Mouse (Mus musculus) 3134 (cell line): ENCODE measurements around the gene Mgme1.

ENCODE experiments used
- DNase-seq: peaks from one replicate; pipeline ENCODE4 v3.0.0-alpha.2; 2011; ENCODE audit warnings: low spot score; ENCODE audit not compliant: insufficient read length; ENCODE audit errors: extremely low read depth

Gene Mgme1

DNA sequence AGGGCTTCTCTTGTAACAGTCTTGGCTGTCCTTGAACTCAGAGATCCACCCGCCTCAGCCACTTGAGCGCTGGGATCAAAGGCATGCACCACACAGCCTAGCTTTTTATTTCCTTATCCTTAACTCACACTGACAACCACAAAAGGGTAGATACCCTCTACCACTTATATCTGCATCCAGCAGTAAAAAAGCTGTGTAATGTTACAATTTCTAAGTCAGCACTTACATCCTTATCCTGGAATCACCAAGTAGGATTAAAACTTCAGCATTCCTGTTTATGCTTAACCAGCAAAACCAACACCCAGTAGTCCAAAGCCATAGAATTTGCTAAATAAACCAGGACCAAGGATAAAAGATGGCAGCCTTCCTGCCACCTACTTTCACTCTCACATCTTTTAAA lies 7.6 kb upstream of the Mgme1 start:
- DNase-seq, result no peak

DNA sequence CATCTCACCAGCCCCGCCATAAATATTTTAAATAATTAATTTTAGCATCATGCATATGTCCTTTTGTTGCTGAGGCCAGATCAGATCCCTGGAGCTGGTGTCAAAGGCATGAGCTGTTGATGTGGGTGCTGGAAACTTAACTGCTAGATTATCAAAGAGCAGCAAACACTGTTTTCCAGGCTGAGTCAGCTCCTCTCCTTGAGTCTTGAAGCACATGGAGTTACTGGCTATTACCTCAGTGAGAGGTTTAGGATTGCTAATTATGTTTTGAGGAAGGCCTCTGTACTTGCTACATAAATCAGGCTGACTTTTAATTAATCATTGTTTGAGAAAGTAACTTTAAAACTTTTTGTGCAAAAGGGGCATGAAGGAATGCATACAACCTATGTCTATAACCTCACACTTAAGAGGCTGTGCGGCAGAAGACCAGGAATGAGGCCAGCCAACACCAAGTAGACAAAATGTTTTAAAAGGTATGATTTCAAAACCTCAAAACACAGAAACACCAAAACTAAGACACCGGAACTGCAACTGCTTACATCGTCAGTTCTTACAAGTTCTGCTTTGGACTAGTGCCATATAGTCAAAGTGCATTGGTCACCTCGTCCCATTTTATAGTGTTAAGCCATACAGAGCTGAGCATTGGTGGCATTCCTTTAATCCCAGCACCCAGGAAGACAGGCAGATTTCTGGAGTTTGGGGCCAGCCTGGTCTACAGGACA lies 5.9 kb upstream of the Mgme1 start:
- DNase-seq, result no peak

DNA sequence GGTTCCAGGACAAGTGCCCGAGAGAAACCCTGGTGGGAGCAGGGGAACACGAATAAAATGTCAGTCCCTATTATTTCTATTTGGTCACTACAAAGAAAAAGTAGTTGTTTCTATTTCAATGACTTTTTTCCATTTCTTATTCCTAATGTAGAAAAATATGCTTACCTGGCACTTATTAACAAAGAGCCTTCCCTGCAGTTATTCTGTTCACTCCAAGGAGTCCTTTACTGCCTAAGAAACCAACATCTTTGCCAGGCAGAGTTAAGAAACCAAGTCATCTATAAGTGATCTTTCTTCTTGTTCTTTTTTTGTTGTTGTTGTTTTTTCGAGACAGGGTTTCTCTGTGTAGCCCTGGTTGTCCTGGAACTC lies 5.4 kb upstream of the Mgme1 start:
- no peak for DNase-seq

DNA sequence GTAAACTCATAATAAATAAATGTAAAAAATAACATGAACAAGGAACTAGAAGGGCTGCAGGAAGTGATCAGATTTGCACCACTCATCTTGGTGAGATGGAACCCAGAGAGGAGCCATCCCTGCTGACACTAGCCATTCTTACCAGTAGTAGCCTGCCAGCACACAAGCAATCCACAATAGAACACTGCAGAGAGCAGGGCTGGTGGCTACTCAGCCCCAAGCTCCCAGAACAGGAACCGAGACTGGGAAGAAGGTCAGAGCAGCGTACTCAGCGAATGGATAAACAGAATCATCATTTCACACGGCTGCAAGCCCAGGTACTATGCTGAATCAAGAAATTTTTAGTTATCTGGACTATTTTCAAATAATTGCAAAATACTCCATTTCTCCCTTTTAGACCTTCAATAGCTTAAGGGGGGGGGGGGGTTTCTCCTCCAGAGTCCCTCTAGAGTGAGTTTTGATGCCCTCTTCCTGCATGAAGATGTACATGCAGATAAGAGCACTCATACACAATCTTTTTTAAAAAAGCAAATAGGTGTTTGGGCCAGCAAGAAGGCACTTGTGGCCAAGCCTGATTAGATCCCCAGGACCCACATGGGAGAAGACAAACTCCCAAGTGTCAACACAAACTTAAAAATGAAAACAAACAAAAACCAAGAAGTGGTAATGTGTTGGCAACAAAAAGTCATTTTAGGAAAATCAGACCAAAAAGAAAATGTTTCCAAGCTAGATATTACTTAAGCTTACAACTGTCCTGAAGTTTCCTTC lies 4.4 kb upstream of the Mgme1 start:
- no peak for DNase-seq

DNA sequence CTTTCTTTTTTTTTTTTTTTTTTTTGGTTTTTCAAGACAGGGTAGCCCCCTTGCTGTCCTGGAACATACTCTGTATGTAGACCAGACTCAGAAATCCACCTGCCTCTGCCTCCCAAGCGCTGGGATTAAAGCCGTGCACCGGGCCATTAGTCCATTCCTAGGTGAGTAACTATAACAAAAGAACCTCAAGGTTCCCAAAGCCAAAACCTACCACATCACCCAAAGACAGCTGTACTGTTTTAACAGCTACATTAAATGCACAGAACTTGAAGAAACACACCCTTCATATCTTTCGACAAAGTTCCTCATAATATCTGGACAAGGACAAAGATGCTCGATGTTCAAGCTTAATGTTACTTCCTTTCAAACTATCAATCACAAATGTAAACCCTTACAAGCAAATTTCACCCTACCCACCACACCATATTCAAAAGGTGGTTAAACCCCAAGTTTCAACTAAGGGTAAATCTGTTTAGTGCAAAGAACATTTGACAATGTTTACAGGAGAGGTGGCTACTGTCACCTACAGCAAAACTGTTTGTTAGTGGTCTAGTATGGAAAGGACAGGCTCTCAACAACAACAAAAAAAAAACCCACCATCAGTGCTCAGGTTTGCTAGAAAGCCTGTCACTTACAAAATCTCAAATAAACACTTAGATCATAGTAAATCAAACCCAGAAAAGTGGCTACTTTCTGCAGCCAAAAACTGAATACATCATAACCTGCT lies 3.3 kb upstream of the Mgme1 start:
- no peak for DNase-seq

DNA sequence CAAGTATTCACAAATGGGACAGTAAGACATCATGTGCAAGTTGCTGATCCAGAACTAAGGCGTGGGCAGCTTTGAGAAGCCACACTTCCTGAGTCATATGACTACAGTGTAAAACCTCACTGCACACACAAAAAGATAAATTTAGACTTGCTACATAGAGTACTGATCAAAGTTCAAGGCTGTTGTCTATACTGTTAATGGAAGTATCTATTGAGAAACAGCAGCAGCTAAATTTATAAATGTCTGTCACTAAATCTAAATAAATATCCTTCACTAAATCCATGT lies 2.8 kb upstream of the Mgme1 start:
- no peak for DNase-seq

DNA sequence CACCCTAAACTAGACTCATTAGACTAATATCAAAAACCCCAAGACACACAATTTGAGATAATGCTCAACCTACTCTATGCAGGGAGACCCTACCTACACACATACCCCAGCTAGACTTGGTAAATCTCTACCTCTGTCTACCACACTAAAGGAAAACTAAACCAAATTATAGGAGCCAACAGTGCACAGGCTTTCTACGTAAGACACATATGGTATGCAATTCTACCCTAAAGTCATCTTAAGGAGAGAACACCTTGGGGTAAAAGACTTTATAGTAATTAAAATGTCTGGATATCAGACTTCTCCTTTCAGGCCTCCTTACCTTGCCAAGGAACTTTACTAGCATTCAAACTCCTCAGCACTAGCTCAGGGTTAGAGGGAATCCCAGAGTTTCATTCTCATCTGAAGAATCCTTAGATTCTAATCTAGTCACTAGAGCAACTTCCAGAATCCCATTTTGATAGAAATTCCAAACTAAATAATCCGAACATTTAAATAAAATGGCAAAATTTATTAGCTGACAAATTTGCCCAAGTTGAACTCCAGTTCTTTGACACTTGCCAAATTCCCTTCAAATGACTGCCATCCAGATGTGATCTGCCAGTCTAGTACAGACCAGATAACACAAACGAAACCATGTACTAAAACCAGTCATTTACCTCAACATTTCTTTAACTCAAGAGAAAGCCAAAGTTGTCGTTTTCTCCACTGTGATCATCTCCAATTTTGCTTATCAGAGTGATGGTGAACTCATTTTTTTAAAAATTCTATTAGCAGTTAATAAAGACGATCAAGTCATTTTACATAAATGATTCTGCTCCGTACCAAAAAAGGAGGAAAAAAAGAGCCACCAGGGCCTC lies 1.8 kb upstream of the Mgme1 start:
- no peak for DNase-seq

DNA sequence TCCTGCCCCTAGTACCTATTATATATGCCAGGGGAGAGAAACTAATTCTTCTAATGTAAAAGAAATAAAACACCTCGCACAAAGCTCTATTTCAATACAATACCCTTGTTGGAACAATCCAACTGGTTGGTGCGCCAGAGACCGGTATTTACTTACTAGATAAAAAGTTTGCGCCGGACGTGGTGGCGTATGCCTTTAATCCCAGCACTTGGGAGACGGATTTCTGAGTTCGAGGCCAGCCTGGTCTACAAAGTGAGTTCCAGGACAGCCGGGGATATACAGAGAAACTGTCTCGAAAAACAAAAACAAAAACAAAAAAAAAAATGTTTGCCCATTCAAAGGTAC lies 1.2 kb upstream of the Mgme1 start:
- no peak for DNase-seq

DNA sequence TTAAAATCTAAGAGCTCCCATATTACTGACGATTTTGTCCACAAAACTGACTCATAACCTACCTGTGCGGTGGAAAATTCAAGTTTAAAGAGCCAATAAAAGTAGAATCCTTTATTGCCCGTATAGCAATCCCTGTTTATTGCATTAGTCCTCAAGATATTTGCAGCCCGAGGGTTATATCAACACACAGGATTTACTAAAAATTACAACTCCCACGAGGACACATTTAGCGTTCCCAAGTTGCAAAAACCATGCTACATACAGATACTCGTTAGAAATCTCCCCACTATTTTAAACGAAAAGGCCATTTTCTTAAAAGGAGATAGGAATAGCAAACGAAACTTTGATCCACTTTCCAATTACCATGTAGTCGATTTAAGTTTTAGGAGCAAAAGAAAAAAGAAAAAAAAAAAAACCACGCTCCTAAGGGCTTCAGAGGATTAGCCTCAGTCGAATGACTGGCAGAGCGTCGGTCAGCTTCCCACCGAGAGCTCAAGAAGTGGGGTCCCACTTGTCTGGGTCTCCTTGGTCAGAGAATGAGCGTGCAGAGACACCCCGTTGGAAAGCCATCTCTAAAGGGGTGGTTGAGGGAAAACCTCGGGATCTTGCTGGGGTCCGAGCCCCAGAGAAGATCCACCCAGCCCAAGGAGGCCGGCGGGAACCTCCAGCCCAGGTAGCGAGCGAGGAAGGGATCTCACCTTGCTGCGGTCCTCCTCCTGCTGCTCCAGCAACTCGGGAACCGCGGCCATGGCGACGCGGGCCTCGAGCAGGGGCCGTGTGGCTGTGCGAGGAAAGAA lies 586 bp upstream of the Mgme1 start:
- no peak for DNase-seq

DNA sequence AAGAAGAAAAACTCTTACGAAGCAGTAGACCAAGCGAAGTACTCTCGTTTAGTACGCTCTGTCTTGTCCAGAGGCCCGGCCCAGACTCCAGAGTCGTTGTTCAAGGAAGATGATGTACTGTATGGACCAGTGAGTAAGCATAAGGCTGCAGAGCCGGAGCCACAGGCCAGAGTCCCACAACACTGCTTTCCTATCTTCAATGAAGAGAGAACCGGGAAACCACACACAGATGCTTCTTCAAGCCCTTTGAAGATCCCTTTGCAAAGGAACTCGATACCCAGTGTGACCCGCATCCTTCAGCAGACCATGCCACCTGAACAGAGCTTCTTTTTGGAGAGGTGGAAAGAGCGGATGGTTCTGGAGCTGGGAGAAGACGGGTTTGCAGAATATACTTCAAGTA lies 1.6 kb downstream of the Mgme1 start:
- DNase-seq, result no peak

DNA sequence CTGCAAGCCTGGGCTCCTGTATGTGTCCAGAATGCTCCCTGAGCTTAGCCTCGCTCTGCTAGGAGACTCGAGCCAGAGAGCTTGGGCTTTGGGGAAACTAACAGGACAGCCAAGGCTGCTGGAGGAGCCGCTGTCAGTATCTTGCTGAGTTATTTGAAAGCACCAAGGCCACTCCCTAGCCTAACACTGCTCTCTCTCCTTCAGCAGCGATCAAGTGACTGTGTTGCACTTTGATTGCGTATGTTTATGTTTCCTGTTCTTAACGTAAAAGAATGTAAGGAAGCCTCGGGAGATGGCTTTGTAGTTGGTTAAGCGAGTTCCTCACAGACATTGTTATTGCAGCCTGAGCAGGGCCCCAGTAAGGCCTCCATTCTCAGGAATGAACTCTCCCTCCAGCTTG lies 4.3 kb downstream of the Mgme1 start:
- no peak for DNase-seq

DNA sequence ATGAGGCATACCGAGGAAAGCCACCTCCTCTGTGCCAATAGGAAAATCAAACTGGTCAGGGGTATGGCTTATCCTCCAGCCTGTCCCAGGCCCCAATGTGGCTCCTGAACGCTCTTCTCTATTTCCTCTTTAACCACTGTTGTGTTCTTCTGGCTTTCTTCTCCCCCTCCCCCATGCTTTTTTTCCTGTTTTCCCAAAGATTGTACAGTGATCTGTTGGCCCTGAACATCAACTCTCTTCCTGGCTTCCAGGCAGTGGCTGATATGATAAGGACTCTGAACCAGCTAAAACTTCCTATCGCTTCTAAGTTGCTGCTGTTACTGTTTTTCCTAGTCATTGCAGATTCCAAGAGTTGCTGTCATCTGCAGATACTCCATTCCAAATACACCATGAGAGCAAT lies 6.4 kb downstream of the Mgme1 start:
- no peak for DNase-seq

DNA sequence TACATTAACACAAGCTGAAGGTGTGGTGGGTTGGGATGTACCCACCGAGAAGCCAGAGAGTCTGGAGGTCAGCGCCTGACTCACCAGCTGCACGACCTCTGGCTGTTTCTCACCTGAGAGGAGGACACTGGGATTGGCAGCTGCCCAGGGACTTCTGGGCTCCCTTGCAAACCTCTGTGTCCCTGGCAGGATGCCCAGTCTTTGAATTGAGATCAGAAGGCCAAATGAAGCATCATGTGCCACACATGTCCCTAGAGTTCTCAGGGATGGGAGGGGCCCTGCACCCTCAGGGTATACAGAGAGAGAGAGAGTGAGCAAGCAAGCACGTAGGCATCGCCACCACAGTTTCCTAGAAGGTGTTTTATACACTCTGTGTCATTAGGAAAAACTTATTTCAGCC lies 9.3 kb downstream of the Mgme1 start:
- DNase-seq, result no peak

DNA sequence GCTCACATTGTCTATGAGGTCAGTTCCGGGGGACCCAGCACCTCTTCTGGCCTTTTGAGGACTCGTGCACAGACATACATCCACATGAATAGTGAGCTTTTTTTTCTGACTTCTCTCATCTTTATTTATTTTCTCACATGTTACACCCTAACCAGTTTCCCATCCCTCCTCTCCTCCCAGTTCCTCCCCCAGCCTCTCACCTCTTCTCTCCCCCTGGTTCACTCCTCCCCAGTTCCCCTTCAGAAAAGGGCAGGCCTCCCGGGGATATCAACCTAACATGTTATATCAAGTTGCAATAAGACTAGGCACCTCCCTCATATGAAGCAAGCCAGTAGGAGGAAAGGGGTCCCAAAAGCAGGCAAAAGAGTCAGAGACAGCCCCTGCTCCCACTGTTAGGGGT lies 10.1 kb downstream of the Mgme1 start:
- no peak for DNase-seq

DNA sequence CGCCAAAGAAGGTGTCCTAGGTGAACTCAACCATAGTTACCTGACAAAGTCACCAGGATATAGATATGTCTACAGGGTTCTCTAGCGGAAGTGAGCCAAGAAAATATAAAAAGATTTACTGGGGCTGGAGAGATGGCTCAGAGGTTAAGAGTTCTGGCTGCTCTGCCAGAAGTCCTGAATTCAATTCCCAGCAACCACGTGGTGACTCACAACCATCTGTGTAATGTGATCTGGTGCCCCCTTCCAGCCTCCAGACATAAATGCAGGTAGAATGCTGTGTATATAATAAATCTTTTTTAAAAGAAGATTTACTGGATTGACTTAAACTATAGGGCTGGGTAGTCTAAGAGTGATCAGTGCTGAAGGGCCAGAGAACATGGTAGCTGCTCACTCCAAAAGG lies 11.0 kb downstream of the Mgme1 start:
- DNase-seq, result no peak

DNA sequence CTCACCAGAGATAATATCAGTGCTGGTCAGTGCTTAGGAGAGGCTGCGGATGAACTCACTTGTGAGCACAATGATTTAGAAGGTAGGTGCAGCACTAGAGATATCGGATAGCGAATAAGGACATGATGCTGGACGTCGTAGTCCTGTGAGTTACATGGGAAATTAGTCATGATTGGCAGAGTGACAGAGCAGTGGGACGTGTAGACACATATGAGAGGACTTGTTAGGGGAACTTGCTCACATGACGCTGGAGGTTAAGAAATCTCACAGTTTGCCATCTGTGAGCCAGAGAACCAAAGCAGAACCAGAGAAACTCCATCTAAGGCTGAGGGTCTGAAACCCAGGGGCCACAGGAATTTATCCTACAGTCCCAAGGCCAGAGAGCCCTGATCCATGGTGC lies 19.9 kb downstream of the Mgme1 start:
- DNase-seq, result no peak

DNA sequence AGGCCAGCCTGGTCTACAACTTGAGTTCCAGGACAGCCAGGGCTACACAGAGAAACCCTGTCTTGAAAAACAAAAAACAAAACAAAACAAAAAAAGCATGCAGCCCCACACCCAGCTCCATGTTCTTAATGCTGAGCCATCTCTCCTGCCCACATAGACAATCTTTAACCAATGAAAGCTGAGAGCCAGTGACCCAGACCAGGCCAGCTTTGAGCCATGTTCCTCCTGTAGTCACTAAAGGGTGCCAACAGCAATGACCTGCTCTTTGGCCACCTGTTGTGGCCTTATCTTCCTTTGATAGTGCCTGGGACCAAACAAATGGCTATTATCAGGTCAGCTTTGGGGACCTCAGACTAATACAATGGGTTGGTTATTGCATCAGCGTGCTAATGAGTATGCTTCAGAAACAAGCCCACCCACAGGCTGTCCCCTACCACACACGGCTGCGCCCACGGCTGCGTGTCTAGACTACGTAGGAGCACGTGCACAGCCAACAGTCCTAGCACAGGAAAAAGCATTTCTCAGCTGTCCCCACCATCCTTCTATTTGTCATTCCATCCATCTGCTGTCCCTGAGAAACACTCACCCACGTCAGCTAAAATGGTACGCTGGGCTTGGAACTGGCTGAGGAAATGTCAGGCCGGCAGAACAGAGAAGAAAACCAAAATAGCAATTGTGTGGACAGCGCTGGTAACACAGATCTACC lies 21.3 kb downstream of the Mgme1 start:
- DNase-seq, result no peak

DNA sequence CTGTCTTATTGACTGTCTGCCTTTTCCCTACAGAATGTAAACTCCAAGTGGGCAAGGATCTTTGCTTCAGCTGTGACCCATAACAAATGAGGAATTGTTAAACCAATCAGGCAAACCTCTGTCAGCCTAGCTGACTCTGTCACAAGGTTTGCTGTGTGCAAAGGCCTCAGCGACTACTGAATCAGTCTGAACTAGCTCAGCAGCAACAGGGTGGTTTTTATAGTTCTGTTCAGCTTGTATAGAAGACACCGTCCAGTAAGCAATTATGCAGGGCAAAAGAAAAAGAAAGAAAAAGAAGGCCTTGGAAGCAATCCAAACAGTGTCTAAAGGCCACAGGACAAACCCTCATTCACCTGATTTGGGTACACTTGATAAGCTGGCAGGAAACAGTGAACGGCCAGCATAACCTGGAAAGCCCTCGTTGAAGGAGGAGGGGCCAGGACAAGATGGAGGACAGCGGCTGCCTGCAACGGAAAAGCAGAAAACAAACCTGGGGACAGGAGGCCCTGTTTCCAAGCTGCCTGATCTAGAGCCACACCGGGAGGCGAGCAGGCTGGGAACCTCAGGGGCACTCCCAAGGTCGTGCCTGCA lies 24.8 kb downstream of the Mgme1 start:
- DNase-seq, result no peak
